Mouse (Mus musculus) heart, postnatal 0 days (tissue): ENCODE data around the gene Trak1.

Experiments
- CTCF ChIP-seq: IDR thresholded peaks from 2 replicates; pipeline ENCODE4 v1.5.1; 2016; ENCODE audit warnings: antibody characterized with exemption, control low read depth, low read depth
- EP300 ChIP-seq: IDR thresholded peaks from 2 replicates; pipeline ENCODE4 v1.6.1; 2016; ENCODE audit warnings: antibody characterized with exemption, low read depth

DNA sequence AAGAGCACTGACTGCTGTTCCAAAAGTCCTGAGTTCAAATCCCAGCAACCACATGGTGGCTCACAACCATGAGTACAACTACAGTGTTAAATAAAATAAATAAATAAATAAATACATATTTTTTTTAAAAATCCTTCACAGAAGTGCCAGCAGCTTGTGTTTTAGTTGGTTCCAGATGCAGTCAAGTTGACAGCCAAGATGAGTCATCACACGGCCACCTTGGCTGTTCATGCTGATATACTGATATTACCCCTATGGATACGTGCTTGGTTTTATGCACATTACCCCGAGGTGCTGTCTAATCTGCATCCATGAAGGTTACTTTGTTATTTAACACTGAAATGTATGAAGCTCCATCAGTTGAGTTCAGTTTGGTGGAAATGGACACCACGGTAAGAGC, 214.6 kb downstream of the Trak1 start:
- TF ChIP-seq CTCF: no peak
- no peak for TF ChIP-seq EP300
